Mouse (Mus musculus) neutrophil, adult 5-6 weeks (primary cell): ENCODE measurements around the gene Ypel2. TPM values are rescaled to one million over a fixed set of nuclear protein-coding genes. Genes with fewer than 3 reads are reported as not detected.
A peak's percentile ranks its signal among the peaks of the same experiment; 100 is the strongest.

Experiments
- ATAC-seq: fragments of 151-379, 151-347 bp; 2 replicates; pipeline ENCODE4 v1.8.0; 2017; ENCODE audit warnings: mild to moderate bottlenecking, moderate TSS enrichment; ENCODE audit not compliant: insufficient number of reproducible peaks, poor library complexity, low FRiP score, severe bottlenecking; ENCODE audit errors: extremely low read depth
- total RNA-seq: library from RNA; stranded (forward); fragments of 200-1000 nt; gene quantifications from 2 replicates; pipeline ENCODE4 v1.2.3, GENCODE M21; 2017

The Ypel2 gene
- total RNA-seq, 1 experiment from 2014 or later: 2.8 TPM

- ATAC-seq: no peak
Observed at GRCm38 (mm10) chr11:87001217-87001616, 7.7 kb upstream of the Ypel2 start.

DNA sequence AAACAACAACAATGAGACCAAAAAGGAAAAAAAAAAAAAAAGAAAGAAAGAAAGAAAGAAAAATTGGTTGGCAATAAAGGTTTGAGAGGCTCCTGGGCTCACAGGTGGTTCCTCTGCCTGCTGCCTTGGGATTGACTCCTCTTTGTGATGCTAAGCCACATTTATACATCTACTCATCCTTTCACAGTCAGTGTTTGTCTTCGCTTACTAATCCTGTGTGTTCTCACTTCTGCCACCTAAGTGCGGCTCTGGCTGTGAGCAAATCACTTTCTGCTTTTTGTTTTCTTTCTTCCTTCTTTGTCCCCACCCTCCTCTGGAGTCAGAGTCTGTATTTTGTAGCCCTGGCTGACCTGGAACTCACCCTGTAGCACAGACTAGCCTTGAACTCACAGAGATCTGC, 2.8 kb upstream of the Ypel2 start:
- no peak for ATAC-seq

DNA sequence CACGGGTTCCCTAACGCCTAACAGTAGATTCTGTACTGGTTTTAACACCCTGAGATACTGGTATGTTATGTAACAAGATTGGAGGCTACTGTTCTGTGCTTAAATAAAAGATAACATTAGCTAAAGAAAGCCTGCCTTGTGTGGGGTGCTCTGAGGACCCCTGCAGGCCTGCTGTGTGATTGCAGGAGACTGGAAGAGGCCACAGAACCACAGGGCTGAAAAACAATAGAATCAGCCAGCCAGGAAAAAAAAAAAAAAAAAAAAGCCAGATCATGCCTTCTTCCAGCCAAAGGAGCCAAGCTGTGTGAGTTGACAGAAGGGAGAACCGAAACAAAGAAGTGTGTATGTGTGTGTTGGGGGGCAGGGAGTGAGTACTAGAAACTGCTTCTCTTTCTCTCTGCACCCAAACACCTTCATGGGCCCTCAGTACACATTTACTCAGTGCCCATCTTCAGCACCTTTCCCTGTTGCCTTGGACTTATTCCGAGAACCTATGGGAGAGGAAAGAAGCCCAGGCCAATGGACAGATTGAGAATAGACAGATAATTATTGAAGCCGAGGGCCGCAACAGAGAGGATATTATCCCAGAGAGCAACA, 2.2 kb upstream of the Ypel2 start:
- peak; percentile 58 for ATAC-seq

- no peak for ATAC-seq
Observed at GRCm38 (mm10) chr11:86994791-86995624, 1.5 kb upstream of the Ypel2 start.

- ATAC-seq: no peak
Observed at GRCm38 (mm10) chr11:86994330-86994729, 823 bp upstream of the Ypel2 start.

DNA sequence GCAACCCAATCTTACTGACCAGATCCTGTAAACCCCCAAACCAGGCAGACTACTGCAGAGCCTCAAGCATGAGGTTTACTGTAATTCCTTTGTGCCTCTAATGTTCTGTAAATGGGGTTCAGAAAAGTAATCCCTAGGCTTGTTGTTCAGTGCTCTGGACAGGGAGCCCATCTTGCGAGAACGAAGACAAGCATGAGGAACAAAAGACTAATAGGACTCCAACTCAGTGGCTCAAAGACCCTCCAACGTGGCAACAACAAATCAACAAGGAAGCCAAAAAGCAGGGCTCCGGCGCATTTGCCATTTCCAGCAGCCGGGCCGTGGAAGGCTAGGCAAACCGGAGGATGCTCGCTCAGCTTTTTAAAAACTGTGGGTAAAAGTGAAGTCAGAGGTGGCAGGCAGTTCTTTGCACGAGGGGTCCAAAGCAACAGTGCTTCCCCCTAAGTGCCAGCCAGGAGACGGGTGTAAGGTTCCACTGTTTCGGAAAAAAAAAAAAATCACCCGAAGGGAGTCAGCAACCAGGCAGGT, 982 bp downstream of the Ypel2 start:
- ATAC-seq: no peak

DNA sequence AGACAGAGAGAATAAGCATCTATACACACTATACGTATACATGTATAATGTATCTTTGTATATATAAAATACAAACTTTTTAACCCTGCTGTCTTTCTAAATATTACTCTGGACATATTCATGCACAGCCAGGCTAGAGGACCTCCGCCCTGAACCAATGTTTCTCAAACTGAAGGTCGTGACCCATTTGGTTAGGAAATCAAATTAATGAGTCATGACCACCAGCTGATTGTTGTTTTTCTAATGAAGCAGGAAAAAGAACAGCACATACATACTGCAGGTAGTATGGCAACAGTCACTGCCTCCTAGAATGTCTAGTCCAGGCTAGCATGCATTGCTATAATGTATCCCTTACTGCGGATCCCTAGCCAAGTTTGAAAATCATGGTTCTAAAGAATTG, 2.3 kb downstream of the Ypel2 start:
- ATAC-seq: no peak

DNA sequence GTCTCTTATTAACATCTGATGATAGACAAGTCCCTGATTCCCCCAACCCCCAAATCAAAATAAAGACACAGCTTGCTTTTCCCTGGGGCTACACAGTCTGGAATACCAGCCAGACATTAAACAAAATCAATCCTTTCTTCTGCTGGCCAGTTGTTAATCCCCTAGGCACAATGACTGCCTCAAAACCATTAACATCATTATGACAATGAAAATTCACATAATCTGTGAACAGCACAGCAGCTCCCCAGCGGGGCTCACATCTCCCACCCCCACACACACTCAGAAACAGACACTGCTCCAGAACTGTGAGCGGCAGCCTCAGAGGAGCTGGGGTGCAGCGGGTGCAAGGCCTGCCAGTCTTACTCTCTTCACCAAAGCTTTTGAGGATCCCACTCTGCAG, 3.2 kb downstream of the Ypel2 start:
- ATAC-seq: no peak

DNA sequence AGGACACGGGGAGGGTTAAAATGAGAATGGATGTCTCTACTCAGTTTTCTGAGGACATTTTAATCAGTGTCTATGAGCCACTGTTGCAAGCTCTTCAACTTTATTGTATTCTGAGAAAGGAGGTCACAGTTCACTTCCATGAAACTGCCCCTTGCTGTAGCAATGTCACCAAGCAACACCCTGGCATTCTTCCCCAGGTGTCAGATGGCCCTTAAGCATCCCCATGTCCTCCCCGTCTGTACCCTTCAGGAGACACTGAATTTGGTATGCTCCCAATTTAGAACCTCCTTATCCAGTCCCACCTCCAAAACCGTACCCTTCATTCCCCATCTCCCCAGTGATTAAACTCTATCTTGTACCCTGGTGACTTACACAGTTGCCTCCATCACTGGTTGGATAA, 8.5 kb downstream of the Ypel2 start:
- no peak for ATAC-seq

DNA sequence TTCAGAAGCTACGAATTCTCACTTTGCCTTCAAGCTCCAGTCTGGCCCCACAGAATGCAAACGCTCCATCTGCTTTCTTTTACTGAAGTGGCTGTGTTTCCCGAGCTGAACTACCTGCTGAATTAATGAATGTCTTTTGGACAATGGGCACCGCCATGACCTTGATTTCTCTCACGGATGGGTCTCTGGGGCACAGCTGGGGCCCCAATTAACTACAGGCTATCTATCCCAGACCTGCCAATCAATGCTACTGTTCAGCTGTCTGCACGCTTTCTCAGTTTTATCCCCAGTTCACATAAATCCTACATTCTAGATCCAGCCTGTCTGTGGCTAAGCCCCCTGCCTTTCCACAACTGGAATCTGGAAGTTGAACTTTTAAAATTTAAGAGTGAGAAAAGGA, 10.5 kb downstream of the Ypel2 start:
- no peak for ATAC-seq

GRCm38 (mm10) chr11:86981229-86981791, 12.2 kb downstream of the Ypel2 start:
- ATAC-seq: no peak

GRCm38 (mm10) chr11:86980526-86980925, 13.0 kb downstream of the Ypel2 start:
- no peak for ATAC-seq

DNA sequence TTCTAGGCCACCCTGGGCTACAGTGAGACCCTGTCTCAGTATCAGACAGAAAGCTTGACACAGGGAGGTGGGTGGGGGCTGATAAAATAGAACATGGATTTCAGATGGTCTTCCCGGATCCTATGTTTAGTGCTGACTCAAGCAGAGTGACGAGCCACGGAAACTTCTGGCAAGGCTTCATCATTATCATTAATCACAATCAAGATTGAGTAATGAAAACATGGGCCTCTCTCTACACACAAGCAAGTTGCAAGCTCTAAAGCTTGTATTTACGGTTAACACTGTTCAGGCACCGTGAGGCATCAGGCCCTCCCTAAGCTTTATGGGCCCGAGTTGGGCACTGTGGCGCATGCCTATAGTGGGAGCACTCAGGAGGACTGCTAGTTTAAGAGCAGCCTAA, 13.7 kb downstream of the Ypel2 start:
- no peak for ATAC-seq

GRCm38 (mm10) chr11:86977242-86977641, 16.3 kb downstream of the Ypel2 start:
- ATAC-seq: no peak

GRCm38 (mm10) chr11:86974401-86974800, 19.1 kb downstream of the Ypel2 start:
- ATAC-seq: no peak

DNA sequence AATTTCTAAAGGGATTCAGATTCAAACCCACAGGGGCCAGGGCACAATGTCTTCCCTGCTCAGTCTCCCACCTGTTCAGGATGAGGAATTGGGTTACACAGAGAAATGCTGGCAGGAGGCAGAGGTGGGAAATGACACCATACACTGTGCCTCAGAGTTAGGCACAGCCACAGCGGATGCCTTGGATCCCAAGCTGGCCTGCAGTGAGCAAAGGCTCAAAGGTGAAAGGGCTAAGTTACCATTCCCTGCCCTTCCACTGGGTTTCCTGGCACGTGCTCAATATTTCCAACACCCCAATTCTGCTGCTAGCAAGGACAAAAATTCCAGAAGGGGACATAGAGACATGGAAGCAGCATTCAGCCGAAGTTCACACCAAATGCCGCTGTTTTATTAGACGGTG, 20.3 kb downstream of the Ypel2 start:
- ATAC-seq: no peak

GRCm38 (mm10) chr11:86971057-86971753, 22.3 kb downstream of the Ypel2 start:
- ATAC-seq: no peak

- no peak for ATAC-seq
Observed at GRCm38 (mm10) chr11:86969041-86969821, 24.3 kb downstream of the Ypel2 start.

GRCm38 (mm10) chr11:86967506-86967905, 26.0 kb downstream of the Ypel2 start:
- no peak for ATAC-seq
